Mouse (Mus musculus): ENCODE measurements around the gene Smarca4.

Gene Smarca4

DNA sequence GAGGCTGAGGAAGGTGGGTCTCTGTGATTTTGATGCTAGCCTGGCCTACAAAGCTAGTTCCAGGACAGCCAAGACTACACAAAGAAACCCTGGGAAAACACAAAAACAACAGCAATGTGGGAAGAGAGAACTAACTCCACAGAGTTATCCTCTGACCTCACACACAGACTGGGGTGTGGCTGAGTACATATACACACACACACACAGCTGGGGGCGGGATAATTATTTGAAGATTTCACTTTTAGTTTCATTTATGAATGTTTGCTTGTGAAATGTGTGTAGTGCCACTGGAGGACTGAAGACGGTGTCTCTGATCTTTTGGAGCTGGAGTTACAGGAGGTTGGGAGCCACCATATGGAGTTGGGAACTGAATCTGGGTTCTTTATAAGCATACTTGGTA is 14.9 kb upstream of the Smarca4 start:
- DNase-seq (ENCODE audit: low spot score): no peak

DNA sequence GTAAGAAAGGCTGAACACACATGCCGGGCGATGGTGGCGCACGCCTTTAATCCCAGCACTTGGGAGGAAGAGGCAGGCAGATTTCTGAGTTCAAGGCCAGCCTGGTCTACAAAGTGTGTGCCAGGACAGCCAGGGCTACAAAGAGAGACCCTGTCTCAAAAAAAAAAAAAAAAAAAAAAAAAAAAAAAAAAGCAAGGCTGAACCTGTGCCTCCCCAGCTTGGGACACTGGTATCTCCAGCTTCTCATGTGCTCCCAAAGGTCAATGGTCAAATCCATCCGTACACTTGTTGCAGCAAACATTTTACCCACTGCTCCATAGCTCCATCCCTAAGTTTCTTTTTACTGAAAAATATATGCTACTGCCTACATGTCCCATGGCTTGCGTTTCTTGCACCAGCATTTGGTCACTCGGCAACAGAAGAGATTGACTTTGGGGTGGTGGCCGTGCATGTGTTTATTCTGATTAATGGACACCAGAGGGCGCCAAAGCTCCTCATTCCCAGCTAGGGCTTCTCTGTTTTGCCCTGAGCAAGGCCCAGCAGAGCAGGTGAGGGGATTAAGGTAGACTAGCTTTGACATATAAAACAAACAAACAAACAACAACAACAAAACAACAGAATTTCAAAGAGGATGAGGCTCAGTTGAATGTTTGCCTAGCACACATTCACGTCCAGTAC is 14.1 kb upstream of the Smarca4 start:
- peak; percentile 57 for DNase-seq (ENCODE audit: low spot score)

- no peak for DNase-seq (ENCODE audit: low spot score)
These were observed 11.8 kb upstream of the Smarca4 start for GRCm38 (mm10) chr9:21604119-21604518.

- DNase-seq (ENCODE audit: low spot score): no peak
These were observed 10.1 kb upstream of the Smarca4 start for GRCm38 (mm10) chr9:21605865-21606264.

GRCm38 (mm10) chr9:21606648-21607047 is 9.3 kb upstream of the Smarca4 start:
- DNase-seq (ENCODE audit: low spot score): no peak

DNA sequence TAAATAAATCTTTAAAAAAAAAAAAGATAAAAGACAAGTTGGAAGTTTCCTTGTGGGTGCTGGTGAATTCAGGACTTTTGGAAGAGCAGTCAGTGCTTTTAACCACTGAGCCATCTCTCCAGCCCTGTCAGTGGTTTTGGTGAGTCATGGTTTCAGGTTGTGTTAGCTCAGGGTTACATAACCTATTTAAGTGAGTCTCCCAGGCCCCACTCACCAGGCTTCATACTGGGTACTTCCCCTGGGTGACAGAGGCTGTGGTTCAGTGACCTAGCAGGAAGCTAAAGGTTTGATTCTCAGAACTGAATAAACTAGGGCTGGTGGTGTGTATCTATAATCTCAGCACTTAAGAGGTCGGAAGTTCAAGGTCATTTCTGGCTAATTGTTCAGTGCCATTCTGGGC is 6.1 kb upstream of the Smarca4 start:
- DNase-seq (ENCODE audit: low spot score): no peak

DNA sequence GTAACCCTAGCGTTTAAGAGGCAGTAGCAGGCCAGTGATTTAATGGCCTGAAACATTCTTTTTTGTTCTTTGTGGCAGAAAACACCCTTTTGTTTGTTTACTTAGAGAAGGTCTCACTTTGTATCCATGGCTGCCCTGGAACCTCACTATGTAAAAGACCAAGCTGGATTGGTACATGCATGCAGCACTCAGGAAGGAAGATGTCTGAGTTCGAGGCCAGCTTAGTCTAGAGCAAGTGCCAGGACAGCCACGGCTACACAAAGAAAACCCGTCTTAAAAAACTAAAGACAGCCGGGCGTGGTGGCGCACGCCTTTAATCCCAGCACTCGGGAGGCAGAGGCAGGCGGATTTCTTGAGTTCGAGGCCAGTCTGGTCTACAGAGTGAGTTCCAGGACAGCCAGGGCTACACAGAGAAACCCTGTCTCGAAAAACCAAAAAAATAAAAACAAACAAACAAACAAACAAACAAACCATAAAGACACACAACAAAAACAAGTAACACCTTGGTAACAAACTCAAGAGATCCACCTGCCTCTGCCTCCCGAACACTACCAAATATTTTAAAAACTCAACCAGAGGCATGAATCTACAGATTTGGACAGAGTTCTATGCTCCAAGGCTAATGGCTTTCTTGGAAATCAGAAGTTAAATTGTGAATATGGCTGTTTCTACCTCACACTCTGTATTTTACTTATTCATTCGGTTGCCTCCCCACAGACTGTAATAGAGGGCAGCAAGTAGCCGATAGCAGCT is 929 bp upstream of the Smarca4 start:
- no peak for DNase-seq (ENCODE audit: low spot score)

- DNase-seq (ENCODE audit: low spot score): peak; percentile 67
These were observed 338 bp downstream of the Smarca4 start for GRCm38 (mm10) chr9:21616232-21616781.

GRCm38 (mm10) chr9:21617066-21617465 is 1.1 kb downstream of the Smarca4 start:
- no peak for DNase-seq (ENCODE audit: low spot score)

DNA sequence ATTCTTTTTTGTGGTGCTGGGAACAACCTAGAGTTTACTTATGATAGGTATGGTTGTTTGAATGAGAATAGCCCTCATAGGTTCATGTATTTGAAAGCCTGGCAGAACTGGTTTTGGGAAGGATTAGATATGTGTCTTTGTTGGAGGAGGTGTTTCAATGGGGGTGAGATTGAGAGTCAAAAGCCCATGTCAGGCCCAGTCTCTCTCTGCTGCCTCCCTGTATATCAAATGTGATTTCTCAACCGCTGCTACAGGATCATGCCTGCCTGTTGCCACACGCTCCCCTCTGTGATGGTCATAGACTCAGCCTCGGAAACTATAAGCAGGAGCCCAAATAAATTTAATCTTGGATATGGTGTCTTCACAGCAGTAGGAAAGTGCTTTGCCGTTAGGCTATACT is 4.3 kb downstream of the Smarca4 start:
- DNase-seq (ENCODE audit: low spot score): no peak

DNA sequence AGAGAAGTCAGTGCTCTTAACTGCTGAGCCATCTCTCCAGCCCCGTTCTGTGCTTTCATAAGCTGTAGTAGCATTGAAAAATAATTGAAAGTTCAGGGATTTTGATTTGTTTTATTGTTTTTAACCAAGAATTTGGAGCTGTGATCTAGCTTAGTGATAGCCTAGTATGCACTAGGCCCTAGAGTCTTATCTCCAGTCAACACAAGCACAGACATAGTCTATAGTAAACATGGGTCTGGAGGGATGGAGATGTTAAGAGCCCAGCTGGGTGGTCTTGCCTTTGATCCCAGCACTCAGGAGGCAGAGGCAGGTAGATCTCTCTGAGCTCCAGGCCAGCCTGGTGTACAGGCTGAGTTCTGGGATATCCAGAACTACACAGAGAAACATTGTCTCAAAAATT is 6.7 kb downstream of the Smarca4 start:
- DNase-seq (ENCODE audit: low spot score): no peak

DNA sequence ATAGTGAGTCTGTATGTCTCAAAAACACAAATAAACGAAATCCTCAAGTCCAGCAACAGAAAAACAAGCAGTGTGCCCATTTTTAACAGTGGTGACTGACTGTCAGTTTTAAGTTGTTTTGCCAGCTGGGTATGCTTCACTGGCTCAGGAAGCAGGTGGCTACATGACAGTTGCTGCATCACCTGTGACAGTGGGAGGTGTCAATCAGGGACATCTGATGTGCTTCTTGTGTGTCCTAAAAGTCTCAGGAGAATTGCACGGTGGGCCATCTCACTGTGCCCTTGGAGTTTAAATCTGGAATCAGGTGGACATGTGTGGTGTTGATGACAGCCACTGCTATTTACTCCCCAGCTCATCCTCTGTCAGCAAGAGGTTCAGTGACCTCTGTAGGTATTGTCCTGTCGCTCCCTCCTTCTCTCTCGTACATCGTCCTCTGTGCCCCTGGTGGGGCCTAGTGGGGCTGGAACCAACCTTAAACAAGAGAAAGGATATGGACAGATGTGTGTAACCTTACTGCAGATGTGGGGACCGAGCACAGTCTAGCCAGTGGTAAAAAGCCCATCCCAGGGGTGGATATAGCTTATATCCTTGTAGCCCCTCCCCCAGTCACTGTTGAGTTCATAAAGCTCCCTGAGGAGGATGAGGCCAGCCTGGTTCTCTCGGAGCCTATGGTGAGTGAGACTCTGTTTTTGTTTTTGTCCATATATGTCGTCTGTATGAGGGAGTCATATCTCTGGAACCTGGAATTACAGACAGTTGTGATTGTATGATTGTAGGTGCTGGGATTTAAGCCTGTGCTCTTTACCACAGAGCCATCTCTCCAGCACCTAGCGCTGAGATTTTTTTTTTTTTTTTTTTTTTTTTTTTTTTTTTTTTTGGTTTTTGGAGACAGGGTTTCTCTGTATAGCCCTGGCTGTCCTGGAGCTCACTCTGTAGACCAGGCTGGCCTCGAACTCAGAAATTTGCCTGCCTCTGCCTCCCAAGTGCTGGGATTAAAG is 9.7 kb downstream of the Smarca4 start:
- no peak for DNase-seq (ENCODE audit: low spot score)

DNA sequence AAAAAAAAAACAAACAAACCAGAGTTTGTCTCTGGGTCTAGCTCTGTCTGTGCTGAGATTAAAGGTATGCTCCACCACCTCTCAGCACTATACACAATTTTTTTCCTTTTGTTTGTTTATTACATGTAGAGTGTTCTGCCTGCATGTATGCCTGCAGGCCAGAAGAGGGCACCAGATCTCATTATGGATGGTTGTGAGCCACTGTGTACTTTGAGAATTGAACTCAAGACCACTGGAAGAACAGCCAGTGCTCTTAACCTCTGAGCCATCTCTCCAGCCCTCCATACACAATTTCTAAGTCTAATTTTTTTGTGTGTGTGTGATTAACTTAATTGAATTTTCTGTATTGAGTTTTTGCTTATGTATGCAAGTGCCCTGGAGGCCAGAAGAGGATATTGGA is 10.6 kb downstream of the Smarca4 start:
- no peak for DNase-seq (ENCODE audit: low spot score)

- no peak for DNase-seq (ENCODE audit: low spot score)
These were observed 11.3 kb downstream of the Smarca4 start for GRCm38 (mm10) chr9:21627145-21627795.

- DNase-seq (ENCODE audit: low spot score): peak; percentile 29
These were observed 14.7 kb downstream of the Smarca4 start for GRCm38 (mm10) chr9:21630673-21631072.

- DNase-seq (ENCODE audit: low spot score): no peak
These were observed 17.1 kb downstream of the Smarca4 start for GRCm38 (mm10) chr9:21633106-21633505.

- no peak for DNase-seq (ENCODE audit: low spot score)
These were observed 19.7 kb downstream of the Smarca4 start for GRCm38 (mm10) chr9:21635639-21636038.

DNA sequence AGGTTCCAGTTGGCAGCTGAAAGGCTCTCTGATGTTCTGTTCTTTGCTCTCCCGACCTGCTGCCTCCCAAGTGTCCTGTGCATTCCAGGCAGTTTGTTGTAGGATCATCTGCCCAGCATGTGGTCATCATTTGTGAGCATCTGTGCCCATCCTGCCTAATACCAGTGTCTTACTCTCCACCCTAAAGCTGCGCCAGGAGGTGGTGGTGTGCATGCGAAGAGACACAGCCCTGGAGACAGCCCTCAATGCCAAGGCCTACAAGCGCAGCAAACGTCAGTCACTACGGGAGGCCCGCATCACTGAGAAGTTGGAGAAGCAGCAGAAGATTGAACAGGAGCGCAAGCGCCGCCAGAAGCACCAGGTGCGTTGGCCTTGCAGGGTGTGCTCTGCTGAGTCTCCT is 23.1 kb downstream of the Smarca4 start:
- DNase-seq (ENCODE audit: low spot score): no peak

GRCm38 (mm10) chr9:21646366-21646765 is 30.4 kb downstream of the Smarca4 start:
- DNase-seq (ENCODE audit: low spot score): no peak

- DNase-seq (ENCODE audit: low spot score): no peak
These were observed 31.8 kb downstream of the Smarca4 start for GRCm38 (mm10) chr9:21647721-21648120.

- DNase-seq (ENCODE audit: low spot score): no peak
These were observed 36.3 kb downstream of the Smarca4 start for GRCm38 (mm10) chr9:21652263-21652662.

- DNase-seq (ENCODE audit: low spot score): no peak
These were observed 37.3 kb downstream of the Smarca4 start for GRCm38 (mm10) chr9:21653253-21653652.
